Mouse (Mus musculus): ENCODE measurements around the gene Agtpbp1.

DNA sequence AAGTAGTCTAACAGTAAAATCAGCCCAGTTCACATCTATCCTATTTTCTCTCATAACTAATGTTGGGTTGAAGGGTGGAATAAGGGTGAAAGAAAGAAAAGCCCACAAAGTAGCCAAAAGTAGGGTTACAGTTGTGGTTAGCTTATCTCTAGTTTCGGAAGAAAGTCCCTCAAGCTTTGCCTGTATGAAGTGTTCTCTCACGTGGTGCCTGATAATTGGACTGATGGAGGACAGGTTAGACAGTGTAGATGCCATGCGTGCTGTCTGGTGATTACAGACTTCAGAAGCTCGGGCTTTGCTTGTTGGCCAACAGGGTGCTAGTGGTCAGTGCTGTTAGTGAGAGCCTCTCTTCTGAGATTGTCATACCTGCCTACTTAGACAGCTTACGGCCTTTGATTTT is 18.1 kb upstream of the Agtpbp1 start:
- TF ChIP-seq CTCF (IDR thresholded peaks at IDR 0.05; ENCODE audit: control insufficient read depth, insufficient read depth, insufficient read length) (no peak), USF1 (IDR thresholded peaks at IDR 0.05; ENCODE audit: low read depth) (no peak), CEBPB (IDR thresholded peaks at IDR 0.05; ENCODE audit: low read depth) (no peak), MAX (IDR thresholded peaks at IDR 0.05) (no peak), MYOD1 (IDR thresholded peaks at IDR 0.05; ENCODE audit: control insufficient read depth, insufficient read length, low read depth) (no peak), FOSL1 (IDR thresholded peaks at IDR 0.05; ENCODE audit: insufficient read depth, low read length, poor library complexity, severe bottlenecking) (no peak)
